Mouse (Mus musculus) stomach, postnatal 0 days (tissue): ENCODE results near the gene Kirrel2. TPM values are rescaled to one million over a fixed set of nuclear protein-coding genes. Genes with fewer than 3 reads are reported as not detected.
A peak's percentile ranks its signal among the peaks of the same experiment; 100 is the strongest.

ENCODE experiments used
- ATAC-seq: fragments of 200-750 bp; cut with Nextera tagmentation; 2 replicates; pipeline ENCODE4 v1.8.0; 2017; ENCODE audit not compliant: low FRiP score, low TSS enrichment
- DNase-seq: peaks from one replicate; pipeline ENCODE4 v3.0.0-alpha.2; 2016; ENCODE audit warnings: low spot score
- H3K27ac ChIP-seq: fragments of 300-500 bp; sonication (generic); replicated peaks from 2 replicates; pipeline ENCODE4 v1.5.1; 2014; ENCODE audit warnings: mild to moderate bottlenecking, control low read depth
- H3K27me3 ChIP-seq: fragments of 300-500 bp; sonication (generic); 2 replicates; pipeline ENCODE4 v1.6.1; 2014; ENCODE audit warnings: low read length; ENCODE audit not compliant: control insufficient read depth, insufficient read depth
- H3K36me3 ChIP-seq: fragments of 300-500 bp; sonication (generic); 2 replicates; pipeline ENCODE4 v1.6.1; 2014; ENCODE audit warnings: low read length, mixed read lengths; ENCODE audit not compliant: control insufficient read depth, insufficient read depth
- H3K4me1 ChIP-seq: fragments of 300-500 bp; sonication (generic); replicated peaks from 2 replicates; pipeline ENCODE4 v1.6.1; 2014; ENCODE audit warnings: antibody characterized with exemption; ENCODE audit not compliant: control insufficient read depth, insufficient read depth
- H3K4me2 ChIP-seq: fragments of 300-500 bp; sonication (generic); replicated peaks from 2 replicates; pipeline ENCODE4 v1.6.1; 2014; ENCODE audit warnings: low read depth, mild to moderate bottlenecking, control low read depth, moderate library complexity
- H3K4me3 ChIP-seq: fragments of 300-500 bp; sonication (generic); 2 replicates; pipeline ENCODE4 v1.5.1; 2014; ENCODE audit warnings: low read depth, low read length, control low read depth
- H3K9ac ChIP-seq: fragments of 300-500 bp; sonication (generic); 2 replicates; pipeline ENCODE4 v1.6.1; 2014; ENCODE audit warnings: mild to moderate bottlenecking, low read length, control low read depth, mixed read lengths
- H3K9me3 ChIP-seq: fragments of 300-500 bp; sonication (generic); 2 replicates; pipeline ENCODE4 v1.6.1; 2016; ENCODE audit warnings: low read length; ENCODE audit not compliant: control insufficient read depth
- CTCF ChIP-seq: IDR thresholded peaks from 2 replicates; pipeline ENCODE4 v1.5.1; 2016; ENCODE audit warnings: antibody characterized with exemption, low read depth, mild to moderate bottlenecking, moderate library complexity
- EP300 ChIP-seq: optimal IDR thresholded peaks from 2 replicates; pipeline ENCODE3; 2016; ENCODE audit warnings: antibody characterized with exemption
- WGBS: fragments of 180-500 bp; shearing (Covaris S2); extraction: QIAGEN DNeasy Blood & Tissue Kit; methylation state at CpG from one replicate; pipeline ENCODE4 v1.1.7; 2014; 5-methylcytosine and 5-hydroxymethylcytosine counted together
- polyA plus RNA-seq: library from polyadenylated mRNA; unstranded; fragments of >200 nt; fragmentation: Nextera tagmentation; extraction: Ambion mirVana; gene quantifications from 2 replicates; pipeline ENCODE4 v1.2.1, GENCODE M21; 2015

The Kirrel2 gene
- polyA plus RNA-seq, 1 experiment from 2014 or later, result 0.18 TPM

- no peaks in the 10 kb centered on the region for H3K4me1 ChIP-seq
- H3K9ac ChIP-seq, result peak overlapping the region; percentile 52; the same call in 1 of the 2 replicates
- H3K27me3 ChIP-seq, result no peaks in the 10 kb centered on the region
- no peak overlapping the region; the same call in 1 of the 2 replicates for H3K27ac ChIP-seq
- H3K4me3 ChIP-seq, result peak overlapping the region; percentile 47
- 11% methylated on average over 9 of the region's 9 CpGs for WGBS
- ATAC-seq, result no peak
- TF ChIP-seq EP300 (no peak), CTCF (no peak)
- H3K9me3 ChIP-seq, result no peaks in the 10 kb centered on the region
- no peaks in the 10 kb centered on the region for H3K36me3 ChIP-seq
- DNase-seq, result no peak
- peak overlapping the region; percentile 89 for H3K4me2 ChIP-seq
These were observed 34.9 kb downstream of the Kirrel2 start for GRCm38 (mm10) chr7:30422560-30422959.

GRCm38 (mm10) chr7:30421890-30422435, 35.5 kb downstream of the Kirrel2 start:
- under 1% methylated on average over 45 of the region's 45 CpGs for WGBS

DNA sequence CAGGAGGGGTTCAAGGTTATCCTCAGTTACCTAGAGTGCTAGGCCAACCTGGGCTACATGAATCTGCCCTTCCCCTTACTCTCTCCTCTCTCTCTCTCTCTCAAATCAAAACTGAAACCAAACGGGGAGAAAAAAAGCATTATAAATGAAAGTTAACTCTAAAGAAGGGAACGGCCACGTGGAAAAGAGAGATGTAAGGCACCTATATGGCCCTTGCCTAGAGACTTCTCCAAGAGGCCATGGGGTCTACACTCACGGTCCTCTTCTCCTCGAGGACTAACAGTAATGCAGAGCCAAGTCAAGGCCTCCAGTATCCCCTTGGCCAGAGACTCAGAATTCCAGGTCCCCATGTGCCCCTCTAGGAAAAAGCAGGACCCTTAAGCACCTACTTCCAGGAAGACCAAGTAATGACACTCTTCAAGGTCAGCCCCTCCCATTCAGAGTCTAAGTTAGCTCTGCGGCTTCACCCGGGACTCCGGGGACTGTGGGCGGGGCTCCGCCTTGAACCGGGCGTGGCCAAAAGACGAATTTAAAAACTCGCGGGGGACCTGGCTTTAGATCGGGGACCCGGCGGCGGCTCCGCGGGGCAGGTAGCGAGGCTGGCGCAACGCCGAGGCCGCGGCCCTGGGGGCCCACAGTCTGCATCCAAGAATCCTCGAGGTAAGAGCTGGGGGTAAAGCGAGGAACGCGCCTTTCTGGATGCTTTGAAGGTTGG, 36.2 kb downstream of the Kirrel2 start, which contains the start of gene Nfkbid:
Nfkbid (plus strand) TSS at position 558 of the 715 bp plus-strand sequence.
- H3K4me2 ChIP-seq, result peak within 1 kb of the TSS; percentile 89
- H3K9ac ChIP-seq, result peak within 1 kb of the TSS; percentile 52
- peak within 1 kb of the TSS; percentile 53 for H3K27ac ChIP-seq
- H3K27me3 ChIP-seq, result no peaks in the 10 kb centered on the region
- TF ChIP-seq EP300 (no peak), CTCF (no peak)
- no peaks in the 10 kb centered on the region for H3K9me3 ChIP-seq
- ATAC-seq, result peak; percentile 36; the same call in 1 of the 2 replicates
- H3K4me1 ChIP-seq, result no peaks in the 10 kb centered on the region
- 6% methylated on average over 31 of the region's 31 CpGs for WGBS
- DNase-seq, result peak; percentile 74
- H3K4me3 ChIP-seq, result peak within 1 kb of the TSS; percentile 47
- no peaks in the 10 kb centered on the region for H3K36me3 ChIP-seq

More at GRCm38 (mm10) chr7:30421890-30422435, 35.5 kb downstream of the Kirrel2 start:
- no peak for TF ChIP-seq EP300
- TF ChIP-seq CTCF, result no peak
- H3K36me3 ChIP-seq, result no peaks in the 10 kb centered on the region
- peak overlapping the region; percentile 52 for H3K9ac ChIP-seq
- no peaks in the 10 kb centered on the region for H3K27me3 ChIP-seq
- H3K4me3 ChIP-seq, result peak overlapping the region; percentile 47
- ATAC-seq, result peak; percentile 88
- H3K4me1 ChIP-seq, result no peaks in the 10 kb centered on the region
- peak; percentile 90 for DNase-seq
- H3K4me2 ChIP-seq, result peak overlapping the region; percentile 89
- peak overlapping the region; percentile 53 for H3K27ac ChIP-seq
- no peaks in the 10 kb centered on the region for H3K9me3 ChIP-seq

GRCm38 (mm10) chr7:30420673-30421072, 36.8 kb downstream of the Kirrel2 start:
- Histone ChIP-seq H3K27me3 (no peaks in the 10 kb centered on the region), H3K36me3 (no peaks in the 10 kb centered on the region), H3K4me1 (no peaks in the 10 kb centered on the region), H3K4me2 (no peak overlapping the region), H3K27ac (no peak overlapping the region), H3K9me3 (no peaks in the 10 kb centered on the region), H3K9ac (no peak overlapping the region), H3K4me3 (no peak overlapping the region)
- TF ChIP-seq EP300, result no peak
- no peak for TF ChIP-seq CTCF
- WGBS, result 48% methylated on average over 3 of the region's 3 CpGs
- no peak for DNase-seq
- no peak for ATAC-seq

GRCm38 (mm10) chr7:30419561-30420499, 37.7 kb downstream of the Kirrel2 start, which contains the start of gene Hcst:
TSS of gene Hcst (minus strand) at chr7:30419854.
- Histone ChIP-seq H3K9ac (no peak within 1 kb of the TSS), H3K27ac (no peak within 1 kb of the TSS), H3K36me3 (no peaks in the 10 kb centered on the region), H3K27me3 (no peaks in the 10 kb centered on the region), H3K4me3 (no peak within 1 kb of the TSS), H3K9me3 (no peaks in the 10 kb centered on the region), H3K4me1 (no peaks in the 10 kb centered on the region), H3K4me2 (no peak within 1 kb of the TSS)
- WGBS, result 66% methylated on average over 10 of the region's 10 CpGs
- ATAC-seq (no peak), DNase-seq (no peak)
- TF ChIP-seq EP300 (no peak), CTCF (no peak)
